Mouse (Mus musculus) liver, adult 2 months (tissue): ENCODE measurements around the gene Ctdnep1. TPM values are rescaled to one million over a fixed set of nuclear protein-coding genes. Genes with fewer than 3 reads are reported as not detected.
A peak's percentile ranks its signal among the peaks of the same experiment; 100 is the strongest.
"Not testable (repeated sequence)": the region's sequence is repeated elsewhere in the genome, so short reads cannot be mapped to it uniquely, and the experiment has no call there.

Source experiments
- DNase-seq: peaks from one replicate; pipeline ENCODE4 v3.0.0-alpha.2; 2011; ENCODE audit warnings: low read depth, low spot score; ENCODE audit errors: extremely low read depth
- H3K27ac ChIP-seq: fragments of 200-500 bp; replicated peaks from 2 replicates; pipeline ENCODE4 v1.5.1; 2012; ENCODE audit warnings: low read depth, mild to moderate bottlenecking, control low read depth, inconsistent platforms, low read length; ENCODE audit not compliant: insufficient read depth
- H3K27me3 ChIP-seq: fragments of 200-500 bp; 2 replicates; pipeline ENCODE4 v1.6.1; 2012; ENCODE audit warnings: mild to moderate bottlenecking, moderate library complexity, low read length, inconsistent platforms; ENCODE audit not compliant: control insufficient read depth, insufficient read depth
- H3K36me3 ChIP-seq: fragments of 200-500 bp; 2 replicates; pipeline ENCODE4 v1.6.1; 2012; ENCODE audit warnings: low read length, inconsistent platforms; ENCODE audit not compliant: control insufficient read depth, insufficient read depth
- H3K4me1 ChIP-seq: fragments of 200-500 bp; 2 replicates; pipeline ENCODE4 v1.6.1; 2011; ENCODE audit warnings: low read length; ENCODE audit not compliant: control insufficient read depth, insufficient read depth
- H3K4me3 ChIP-seq: fragments of 200-500 bp; 2 replicates; pipeline ENCODE4 v1.5.1; 2011; ENCODE audit warnings: low read depth, mild to moderate bottlenecking, control low read depth, low read length, moderate library complexity; ENCODE audit not compliant: insufficient read depth
- H3K79me2 ChIP-seq: fragments of 200-500 bp; 2 replicates; pipeline ENCODE4 v1.6.1; 2012; ENCODE audit warnings: inconsistent platforms, mild to moderate bottlenecking, low read length, moderate library complexity; ENCODE audit not compliant: control insufficient read depth, insufficient read depth
- H3K9ac ChIP-seq: fragments of 200-500 bp; 2 replicates; pipeline ENCODE4 v1.6.1; 2012; ENCODE audit warnings: low read depth, mild to moderate bottlenecking, control low read depth, inconsistent platforms, low read length
- CTCF ChIP-seq: fragments of 200-500 bp; IDR thresholded peaks from 2 replicates; pipeline ENCODE4 v1.5.1; 2011; ENCODE audit warnings: low read depth, low read length, control low read depth
- POLR2A ChIP-seq: fragments of 200-500 bp; IDR thresholded peaks from 2 replicates; pipeline ENCODE4 v1.6.1; 2011; ENCODE audit warnings: low read length, control low read depth; ENCODE audit not compliant: insufficient read depth; ENCODE audit errors: extremely low read depth
- WGBS: fragments of 180-500 bp; shearing (Covaris S2); methylation state at CpG from one replicate; pipeline ENCODE4 v1.1.7; 2018; 5-methylcytosine and 5-hydroxymethylcytosine counted together
- polyA plus RNA-seq: library from polyadenylated mRNA; depleted of rRNA; stranded (reverse); fragments of >200 nt; gene quantifications from 2 replicates; pipeline ENCODE4 v1.2.3, GENCODE M21; 2012
- total RNA-seq: library from RNA; depleted of rRNA; stranded (reverse); fragments of >200 nt; gene quantifications from 2 replicates; pipeline ENCODE4 v1.2.3, GENCODE M21; 2014

The Ctdnep1 gene
- total and polyA plus RNA-seq, 2 experiments = 6.6 to 45.3 TPM

DNA sequence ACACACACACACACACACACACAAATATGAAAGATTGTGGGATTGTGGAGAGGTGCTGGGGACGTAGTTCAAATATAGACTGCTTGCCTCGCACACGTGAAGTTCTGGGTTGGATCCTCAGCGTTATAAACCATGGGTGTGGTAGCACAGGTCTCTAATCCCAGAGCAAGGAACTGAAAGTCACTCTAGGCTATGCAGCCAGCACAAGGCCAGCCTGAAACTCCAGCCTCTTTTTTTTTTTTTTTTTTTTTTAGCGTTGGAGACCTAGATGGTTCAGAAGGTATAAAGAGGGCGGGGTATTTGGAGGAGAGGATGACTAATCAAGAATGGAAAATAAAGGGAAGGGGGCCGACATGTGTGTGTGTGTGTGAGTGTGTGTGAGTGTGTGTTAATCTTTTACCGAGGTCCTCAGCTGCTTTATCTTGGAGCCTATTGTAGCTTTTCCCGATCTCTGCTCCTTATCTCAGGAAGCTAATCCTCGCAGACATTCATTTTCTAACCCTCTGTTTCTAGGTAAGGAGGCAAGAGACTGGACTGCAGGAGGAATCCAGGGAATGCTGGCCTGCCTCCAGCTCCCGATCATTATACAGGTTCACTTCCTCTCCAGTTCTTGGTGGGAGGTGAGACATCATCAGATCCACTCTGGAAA, 27.6 kb upstream of the Ctdnep1 start:
- Histone ChIP-seq H3K27ac (no peak overlapping the region), H3K27me3 (no peaks in the 10 kb centered on the region), H3K36me3 (no peaks in the 10 kb centered on the region), H3K79me2 (no peaks in the 10 kb centered on the region), H3K4me3 (no peak overlapping the region), H3K9ac (no peak overlapping the region), H3K4me1 (peaks cover 3% of the 10 kb centered on the region; the same call in 1 of the 2 replicates)
- TF ChIP-seq CTCF (no peak), POLR2A (no peak)
- WGBS = 46% methylated on average over 11 of the region's 11 CpGs
- no peak for DNase-seq

DNA sequence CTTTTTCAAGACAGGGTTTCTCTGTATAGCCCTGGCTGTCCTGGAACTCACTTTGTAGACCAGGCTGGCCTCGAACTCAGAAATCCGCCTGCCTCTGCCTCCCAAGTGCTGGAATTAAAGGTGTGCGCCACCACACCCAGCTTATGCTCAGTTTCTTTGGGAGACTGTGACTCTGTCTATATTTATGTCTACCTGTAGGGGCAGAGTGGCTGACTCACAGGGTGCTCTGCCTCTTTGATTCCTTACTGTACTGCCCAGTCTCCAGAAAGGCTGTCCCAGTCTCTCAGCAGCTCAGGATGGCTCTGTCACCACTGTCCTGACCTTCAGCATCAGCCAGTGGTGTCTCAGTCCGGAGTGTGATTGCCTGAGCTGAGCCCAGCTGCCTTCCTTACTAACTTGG, 25.3 kb upstream of the Ctdnep1 start:
- H3K27me3 ChIP-seq, H3K27ac ChIP-seq, H3K9ac ChIP-seq, H3K4me1 ChIP-seq, H3K79me2 ChIP-seq, DNase-seq, H3K36me3 ChIP-seq, H3K4me3 ChIP-seq: not testable (repeated sequence)
- 84% methylated on average over 4 of the region's 4 CpGs for WGBS

DNA sequence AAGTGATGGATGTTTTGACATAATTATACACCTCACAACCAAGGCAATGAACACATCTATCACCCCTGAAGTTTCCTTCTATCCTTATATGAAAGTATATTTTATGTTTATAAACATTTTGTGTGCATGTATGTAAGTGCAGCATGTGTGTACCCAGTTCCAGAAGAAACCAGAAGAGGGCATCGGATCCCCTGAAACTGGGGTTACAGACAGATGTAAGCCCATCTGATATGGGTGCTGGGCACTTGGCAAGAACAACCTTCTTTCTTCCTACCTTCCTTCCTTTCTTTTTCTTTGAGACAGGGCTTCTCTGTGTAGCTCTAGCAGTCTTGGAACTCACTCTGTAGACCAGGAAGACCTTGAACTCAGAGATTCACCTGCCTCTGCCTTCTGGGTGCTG, 24.7 kb upstream of the Ctdnep1 start:
- no peak for DNase-seq
- no peak overlapping the region for H3K4me3 ChIP-seq
- H3K79me2 ChIP-seq = no peaks in the 10 kb centered on the region
- TF ChIP-seq CTCF (no peak), POLR2A (no peak)
- no peaks in the 10 kb centered on the region for H3K27me3 ChIP-seq
- no peak overlapping the region for H3K27ac ChIP-seq
- H3K4me1 ChIP-seq = no peaks in the 10 kb centered on the region
- no peak overlapping the region for H3K9ac ChIP-seq
- H3K36me3 ChIP-seq = no peaks in the 10 kb centered on the region
- 79% methylated on average over 1 of the region's 1 CpGs for WGBS

DNA sequence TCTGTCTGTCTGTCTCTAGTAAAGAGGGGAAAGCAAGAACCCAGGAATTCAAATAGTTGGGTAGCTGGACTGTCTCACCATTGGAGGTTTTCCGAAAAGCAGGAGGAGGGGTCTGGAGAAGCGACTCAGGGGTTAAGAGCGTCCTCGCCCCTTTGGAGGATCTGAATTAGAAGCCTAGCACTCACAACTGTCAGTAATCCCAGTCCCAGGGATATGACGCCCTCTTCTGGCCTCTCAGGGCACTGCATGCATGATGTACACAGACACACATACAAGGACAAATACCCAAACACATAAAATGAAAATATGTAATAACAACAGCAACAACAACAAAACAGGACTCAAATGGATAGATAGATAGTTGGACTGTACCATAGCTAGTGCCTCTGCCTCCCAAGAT, 20.3 kb upstream of the Ctdnep1 start:
- TF ChIP-seq CTCF (peak; percentile 41; the same call in 1 of the 2 replicates), POLR2A (no peak)
- H3K4me1 ChIP-seq = no peaks in the 10 kb centered on the region
- no peaks in the 10 kb centered on the region for H3K79me2 ChIP-seq
- H3K4me3 ChIP-seq = no peak overlapping the region
- DNase-seq = no peak
- H3K9ac ChIP-seq = no peak overlapping the region
- WGBS = 46% methylated on average over 5 of the region's 5 CpGs
- peaks cover 4% of the 10 kb centered on the region; the same call in 1 of the 2 replicates for H3K27me3 ChIP-seq
- no peak overlapping the region for H3K27ac ChIP-seq
- no peaks in the 10 kb centered on the region for H3K36me3 ChIP-seq

DNA sequence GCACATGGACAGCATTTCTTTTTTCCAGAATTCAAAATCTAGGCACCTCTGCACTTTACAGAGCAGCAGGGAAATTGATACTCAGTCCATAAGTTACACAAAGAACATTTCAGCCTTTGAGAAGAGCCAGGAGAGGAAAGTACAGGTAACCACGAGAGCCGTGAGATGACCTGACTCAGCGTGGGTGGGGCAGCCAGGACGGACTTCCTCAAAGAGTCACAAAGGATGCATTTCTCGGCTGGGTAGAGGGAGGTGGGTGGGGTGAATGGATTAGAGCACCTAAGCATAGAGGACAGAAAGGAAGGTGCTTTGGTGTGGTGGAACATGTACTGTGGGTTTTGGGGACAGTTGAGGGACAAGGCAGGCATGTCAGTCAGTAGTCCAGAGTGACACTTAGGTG, 19.1 kb upstream of the Ctdnep1 start:
- peaks cover 12% of the 10 kb centered on the region for H3K27me3 ChIP-seq
- no peak for TF ChIP-seq CTCF
- TF ChIP-seq POLR2A = no peak
- no peak overlapping the region for H3K4me3 ChIP-seq
- no peaks in the 10 kb centered on the region for H3K79me2 ChIP-seq
- 55% methylated on average over 5 of the region's 5 CpGs for WGBS
- H3K27ac ChIP-seq = no peak overlapping the region
- no peak overlapping the region for H3K9ac ChIP-seq
- 0 out of 2 replicates have a peak, but pooled peaks cover 2% of the 10 kb centered on the region for H3K4me1 ChIP-seq
- no peak for DNase-seq
- no peaks in the 10 kb centered on the region for H3K36me3 ChIP-seq

DNA sequence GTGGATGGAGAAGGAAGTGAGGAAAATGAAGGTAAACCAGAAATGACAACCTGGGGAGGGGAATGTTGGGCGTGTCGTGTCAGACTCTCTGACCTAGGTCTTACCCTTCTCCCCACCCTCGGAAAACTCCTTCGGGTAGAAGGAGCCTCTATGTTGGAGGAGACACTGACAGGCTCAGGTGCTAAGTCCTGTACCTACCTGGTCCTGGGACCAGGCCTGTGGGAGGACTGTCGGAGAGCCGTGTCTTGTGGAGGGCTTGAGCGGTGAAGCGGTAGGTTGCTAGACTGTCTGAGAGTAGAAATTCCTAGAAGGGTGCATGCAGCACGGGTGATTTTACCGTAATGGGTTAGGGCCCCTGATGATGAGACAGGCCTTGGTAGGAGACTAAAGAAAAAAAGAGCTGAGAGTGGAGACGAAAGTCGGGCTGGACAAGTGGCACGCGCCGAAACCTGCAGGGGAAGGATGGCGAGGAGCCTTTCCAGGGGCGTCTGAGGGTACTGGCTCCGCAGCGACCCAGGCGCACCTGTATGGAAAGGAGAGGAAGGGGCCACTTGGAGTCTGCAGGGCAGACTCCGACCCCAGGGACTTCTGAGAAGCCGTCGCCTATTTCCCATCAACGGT, 16.2 kb upstream of the Ctdnep1 start, which contains the start of gene Cldn7:
Gene Cldn7, plus strand, starts transcription at position 130 of the 621 bp plus-strand sequence.
- Histone ChIP-seq H3K4me3 (peak within 1 kb of the TSS; percentile 12; the same call in 1 of the 2 replicates), H3K27ac (no peak within 1 kb of the TSS), H3K27me3 (peaks cover 12% of the 10 kb centered on the region), H3K36me3 (0 out of 2 replicates have a peak, but pooled peaks cover 2% of the 10 kb centered on the region), H3K79me2 (no peaks in the 10 kb centered on the region), H3K9ac (no peak within 1 kb of the TSS), H3K4me1 (0 out of 2 replicates have a peak, but pooled peaks cover 3% of the 10 kb centered on the region)
- WGBS = 33% methylated on average over 24 of the region's 24 CpGs
- no peak for DNase-seq
- TF ChIP-seq POLR2A = no peak
- TF ChIP-seq CTCF = no peak
